Mouse (Mus musculus) frontal cortex, postnatal 36 days (tissue): ENCODE data around the gene Chst8.

Experiments
- DNase-seq, 2 experiments: peaks; one replicate each; pipeline ENCODE4 v3.0.0; 2022; ENCODE audit warnings: low spot score in 2 of 2

Gene Chst8

GRCm38 (mm10) chr7:34799950-34800511 lies 12.5 kb downstream of the Chst8 start:
- no peak for DNase-seq

- no peak for DNase-seq
Observed at GRCm38 (mm10) chr7:34799404-34799771, 13.1 kb downstream of the Chst8 start.

GRCm38 (mm10) chr7:34798441-34799403 lies 13.8 kb downstream of the Chst8 start:
- DNase-seq = no peak

DNA sequence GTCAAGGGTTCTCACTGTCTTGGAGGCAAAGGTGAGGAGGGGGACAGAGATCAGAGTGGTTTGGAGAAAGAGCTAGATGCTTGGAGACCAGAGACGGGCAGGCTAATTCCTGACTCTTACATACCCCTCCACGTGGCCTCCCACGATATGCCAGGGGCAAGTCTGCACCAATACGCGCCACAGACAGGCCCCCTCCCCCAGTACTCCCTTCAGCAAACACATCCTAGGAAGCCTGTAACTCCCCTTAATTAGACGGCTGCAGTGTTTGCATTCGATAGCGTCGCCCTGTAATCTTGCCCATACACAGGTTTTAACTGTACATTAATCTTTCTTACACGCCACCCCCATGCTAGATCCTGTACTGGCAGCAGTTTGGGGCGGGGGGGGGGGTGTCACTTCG lies 14.5 kb downstream of the Chst8 start:
- DNase-seq = no peak

- no peak for DNase-seq
Observed at GRCm38 (mm10) chr7:34790459-34790858, 22.1 kb downstream of the Chst8 start.

DNA sequence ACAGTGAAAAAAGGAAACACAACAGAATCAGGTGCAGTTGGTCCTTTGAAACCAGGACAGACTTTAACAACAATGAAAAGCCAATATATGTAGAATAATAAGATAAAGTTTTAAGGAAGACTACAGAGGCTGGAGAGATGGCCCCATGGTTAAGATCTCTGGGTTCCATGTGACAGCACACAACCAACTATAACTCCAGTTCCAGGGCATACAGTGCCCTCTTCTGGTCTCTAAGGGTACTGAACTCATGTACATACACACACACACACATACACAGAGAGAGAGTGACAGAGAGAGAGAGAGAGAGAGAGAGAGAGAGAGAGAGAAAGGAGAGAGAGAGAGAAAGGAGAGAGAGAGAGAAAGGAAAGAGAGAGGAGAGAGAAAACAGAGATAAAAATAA lies 25.3 kb downstream of the Chst8 start:
- no peak for DNase-seq

DNA sequence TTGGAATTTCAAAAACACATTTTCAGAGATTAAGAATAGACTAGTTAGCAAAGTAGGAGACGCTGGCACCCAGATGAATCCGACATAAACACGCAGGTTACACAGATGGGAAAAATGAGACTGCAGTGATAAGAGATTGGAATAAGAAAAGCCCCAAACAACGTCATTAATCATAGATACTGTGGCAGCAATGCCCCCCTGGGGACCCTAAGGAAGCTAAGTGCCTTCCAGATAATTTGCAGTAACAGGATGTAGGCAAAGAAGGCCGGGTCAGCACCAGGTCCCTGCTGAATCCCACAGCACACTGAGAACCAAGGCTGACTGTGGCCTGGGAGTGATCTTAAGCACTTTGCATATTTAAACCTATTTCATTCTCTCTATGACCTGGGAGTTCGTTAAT lies 27.5 kb downstream of the Chst8 start:
- no peak for DNase-seq

DNA sequence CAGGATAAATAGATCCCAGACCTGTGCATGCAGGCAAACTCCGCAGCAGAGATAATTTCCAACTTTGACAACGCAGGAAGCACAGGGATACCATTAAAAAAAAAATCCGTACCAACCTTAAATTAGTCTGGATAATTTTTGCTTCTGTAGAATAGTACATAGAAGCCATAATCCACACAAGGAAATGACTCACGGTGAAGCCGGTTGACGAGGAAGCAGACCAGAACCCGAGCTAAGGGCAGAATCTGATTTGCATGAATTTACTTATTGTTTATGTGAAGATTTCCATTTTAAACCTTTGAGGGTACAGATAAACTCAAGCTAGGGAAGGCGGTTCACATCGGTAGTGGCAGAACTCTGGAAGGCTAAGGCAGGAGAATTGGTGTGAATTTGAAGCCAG lies 28.0 kb downstream of the Chst8 start:
- DNase-seq = no peak

DNA sequence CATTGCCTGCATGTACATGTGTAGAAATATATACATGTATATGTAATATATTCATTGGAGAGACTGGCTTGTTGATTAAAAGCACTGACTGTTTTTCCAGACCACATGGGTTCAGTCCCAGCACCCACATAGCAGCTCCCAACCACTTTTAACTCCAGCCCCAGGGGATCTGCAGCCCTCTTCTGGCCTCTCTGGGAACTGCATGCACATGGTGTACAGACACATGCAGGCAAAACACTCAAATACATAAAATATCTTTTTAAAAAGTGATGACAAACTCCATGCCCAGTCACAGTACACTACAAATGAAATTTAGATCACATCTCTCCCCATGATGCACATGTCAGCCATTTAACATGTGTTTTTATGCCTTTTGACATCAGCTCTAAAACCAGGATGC lies 30.5 kb downstream of the Chst8 start:
- DNase-seq = no peak

DNA sequence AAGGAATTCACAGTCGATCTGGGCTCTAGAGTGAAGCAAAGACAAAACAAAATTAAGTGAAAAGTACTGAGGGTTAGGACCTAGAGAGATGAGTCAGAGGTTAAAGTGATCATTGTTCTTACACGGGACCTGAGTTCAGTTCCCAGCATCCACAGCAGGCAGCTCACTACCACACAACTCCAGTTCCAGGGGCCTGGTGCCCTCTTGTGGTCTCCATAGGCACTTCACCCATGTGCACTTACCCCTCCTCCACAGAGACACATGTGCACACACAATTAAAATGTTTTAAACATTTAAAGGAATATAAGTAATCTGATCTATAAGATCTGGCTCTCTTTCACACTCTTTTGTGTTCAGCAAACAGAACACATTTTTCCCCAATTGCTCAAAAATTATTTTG lies 31.3 kb downstream of the Chst8 start:
- DNase-seq = no peak

DNA sequence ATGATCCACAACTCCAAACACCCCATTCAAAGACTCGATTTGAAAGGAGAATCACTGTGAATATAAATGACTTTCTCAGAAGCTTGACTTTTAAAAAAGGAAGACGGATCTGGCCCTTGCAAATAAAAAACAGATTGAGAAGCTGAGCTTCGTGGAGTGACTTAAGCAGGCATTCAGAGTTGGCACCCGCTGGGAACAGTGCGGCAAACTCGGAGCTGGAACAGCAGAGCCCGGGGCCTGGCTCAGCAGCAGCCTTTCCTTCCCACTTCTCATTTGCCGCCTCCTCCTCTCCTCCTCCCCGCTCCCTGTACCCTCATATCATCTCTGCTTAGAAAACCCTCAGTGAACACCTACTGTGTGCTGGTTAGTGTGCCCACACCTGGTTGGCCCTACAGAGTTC lies 34.1 kb downstream of the Chst8 start:
- peak; percentile 70 for DNase-seq

DNA sequence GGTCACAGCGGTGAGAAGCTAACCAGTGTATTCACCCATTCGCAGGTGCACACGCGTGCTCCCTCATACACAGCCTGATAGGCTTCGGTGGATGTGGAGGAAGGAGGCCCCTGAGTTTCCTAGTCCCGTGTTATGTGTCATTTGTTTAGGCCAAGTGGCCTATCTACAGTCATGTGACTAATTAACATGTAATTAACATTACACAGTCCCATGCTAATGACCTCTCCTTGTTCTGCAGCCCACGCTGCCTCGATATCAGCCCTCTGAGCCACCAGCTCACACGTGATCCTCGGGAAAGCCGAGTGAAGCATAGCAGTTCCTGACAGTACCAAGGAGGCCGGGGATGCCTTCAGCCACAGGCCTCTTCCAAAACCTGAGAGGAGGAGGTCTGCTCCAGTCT lies 36.9 kb downstream of the Chst8 start:
- DNase-seq = no peak

- DNase-seq = no peak
Observed at GRCm38 (mm10) chr7:34774947-34775346, 37.6 kb downstream of the Chst8 start.

- peak; percentile 52 to 59 for DNase-seq
Observed at GRCm38 (mm10) chr7:34774020-34774419, 38.5 kb downstream of the Chst8 start.

DNA sequence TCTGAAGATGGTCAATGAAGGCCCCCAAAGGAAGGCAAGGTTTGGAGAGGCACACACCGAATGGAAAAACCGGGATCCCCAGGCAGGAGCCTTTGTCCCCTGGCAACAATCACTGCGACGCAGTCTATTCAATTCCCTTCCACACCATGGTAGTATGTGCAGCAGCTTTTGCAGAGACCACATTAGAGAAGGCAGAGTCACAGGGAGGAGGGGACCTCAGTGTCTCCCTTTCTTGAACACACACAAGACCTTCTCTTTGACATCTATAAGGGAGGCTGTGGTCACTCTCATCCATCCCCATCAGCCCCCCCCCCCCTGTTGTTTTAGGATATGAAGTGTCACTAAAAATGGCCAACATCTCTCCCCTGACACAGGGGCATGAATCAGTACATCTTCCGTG lies 39.2 kb downstream of the Chst8 start:
- DNase-seq = no peak

GRCm38 (mm10) chr7:34769531-34769930 lies 43.0 kb downstream of the Chst8 start:
- no peak for DNase-seq

DNA sequence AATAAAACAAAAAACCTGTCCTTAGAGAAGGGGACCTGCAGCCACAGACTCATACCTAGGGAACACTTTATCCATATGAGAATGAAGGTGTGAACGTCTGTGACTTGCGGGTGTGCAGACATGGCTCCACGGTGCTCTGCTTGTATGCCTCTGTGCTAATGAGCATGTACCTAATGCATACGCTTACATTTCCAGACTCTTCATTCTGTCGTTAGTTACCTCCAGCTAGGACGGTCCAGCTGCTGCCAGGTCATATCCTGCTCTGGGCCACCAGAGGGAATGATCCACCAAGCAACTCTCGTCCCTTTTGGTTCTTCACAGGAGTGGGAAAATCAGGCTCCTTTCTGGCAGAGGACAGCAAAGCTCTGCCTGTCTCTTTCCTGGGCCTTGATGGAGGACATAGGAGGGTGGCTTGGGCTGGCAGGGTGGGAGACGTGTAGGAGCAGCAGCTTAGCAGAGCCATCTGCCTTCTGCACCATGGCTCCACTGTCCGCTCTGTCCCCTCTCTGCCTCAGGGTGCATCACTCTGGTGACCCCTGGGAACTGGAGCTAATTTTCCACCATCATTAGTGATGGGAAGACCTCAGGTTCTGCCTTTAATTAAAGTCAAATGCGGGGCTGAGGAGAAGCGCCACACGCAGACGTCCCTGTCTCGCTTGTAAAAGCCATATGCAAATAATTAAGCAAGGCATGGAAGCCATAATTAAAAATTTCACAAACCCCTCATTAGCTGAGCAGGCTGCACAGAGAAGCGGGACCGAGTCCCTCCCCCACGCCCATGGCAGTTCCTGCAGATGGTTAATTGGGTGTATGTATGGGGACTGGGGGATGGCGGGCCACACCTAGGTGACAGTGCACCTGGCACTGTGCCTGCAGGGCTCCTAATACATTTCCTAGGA lies 48.0 kb downstream of the Chst8 start:
- no peak for DNase-seq

GRCm38 (mm10) chr7:34759378-34759822 lies 53.1 kb downstream of the Chst8 start:
- peak; percentile 70 to 73 for DNase-seq

DNA sequence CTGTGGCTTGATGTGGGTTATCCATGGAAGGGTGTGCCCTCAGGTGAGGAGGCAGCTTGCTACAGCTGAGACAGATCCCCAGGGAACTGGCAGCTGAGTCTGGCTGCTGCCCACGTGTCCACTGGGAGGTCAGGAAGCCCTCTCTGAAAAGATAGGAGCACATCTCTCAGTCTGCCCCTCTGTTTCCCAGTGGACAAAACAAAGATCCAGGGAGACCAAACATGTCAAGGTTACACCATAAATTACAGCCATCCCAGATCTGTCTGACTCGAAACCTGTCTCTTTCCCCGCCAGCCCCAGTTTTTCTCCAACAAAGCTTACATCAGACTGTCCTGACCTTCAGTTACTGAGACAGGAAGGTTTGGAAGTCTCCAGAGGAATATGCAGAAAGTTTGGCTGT lies 53.8 kb downstream of the Chst8 start:
- DNase-seq = no peak

DNA sequence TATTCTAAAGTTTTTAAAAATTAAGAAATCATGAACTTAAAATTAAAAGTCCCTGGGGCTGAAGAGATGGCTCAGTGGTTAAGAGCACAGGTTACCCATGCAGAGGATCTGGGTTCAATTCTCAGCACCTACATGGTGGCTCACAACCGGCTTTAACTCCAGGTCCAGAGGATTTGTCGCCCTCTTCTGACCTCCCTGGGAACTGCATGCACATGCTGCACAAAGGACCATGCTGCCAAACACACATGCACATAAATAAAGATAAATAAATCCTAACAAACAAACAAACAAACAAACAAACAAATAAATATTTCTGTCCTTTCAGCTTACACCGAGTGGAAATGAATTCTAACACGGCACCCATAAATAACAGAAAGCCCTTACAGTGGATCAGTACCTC lies 55.0 kb downstream of the Chst8 start:
- no peak for DNase-seq

GRCm38 (mm10) chr7:34753140-34753886 lies 59.2 kb downstream of the Chst8 start:
- no peak for DNase-seq
